Comparison of ENCODE assay signal across 8 mouse cellular contexts in genomic region chr11:69331929-69332405, GRCm38 (mm10). TPM values are rescaled to one million over a fixed set of nuclear protein-coding genes. Genes with fewer than 3 reads are reported as not detected.
DNase-seq lines count a peak whose midpoint lies in the region; ATAC-seq lines count a peak whose summit lies in the region.

No protein-coding gene starts in this region.

- peak; percentile 85 for DNase-seq in adrenal gland, postnatal 10 days
- DNase-seq in embryo, embryonic 9.5 days (ENCODE audit: extremely low spot score) = peak; percentile 84
- peak; percentile 45 to 63 for DNase-seq in gastrocnemius, postnatal 36 days
- DNase-seq in left cerebral cortex, postnatal 14 days (ENCODE audit: low spot score in 2 of 2) = peak; percentile 83 to 89
- peak; percentile 77 to 80 for DNase-seq in right cerebral cortex, adult 2 months (ENCODE audit: low spot score in 2 of 2)
- DNase-seq in urinary bladder, postnatal 10 days (ENCODE audit: low spot score) = peak; percentile 33

- H3K9me3 ChIP-seq in intestine, embryonic 15.5 days = no peaks in the 10 kb centered on the region
- no peaks in the 10 kb centered on the region; the same call in 1 of the 2 replicates for H3K9me3 ChIP-seq in megakaryocyte, embryonic 14.5 days

- H3K27ac ChIP-seq in intestine, embryonic 15.5 days = peak overlapping the region; percentile 51

- ATAC-seq in intestine, embryonic 15.5 days = peak; percentile 67

- H3K4me2 ChIP-seq in intestine, embryonic 15.5 days (replicated peaks) = peak overlapping the region; percentile 83

- peaks cover 22% of the 10 kb centered on the region for H3K4me1 ChIP-seq in intestine, embryonic 15.5 days (replicated peaks)
- peaks cover 59% of the 10 kb centered on the region for H3K4me1 ChIP-seq in megakaryocyte, embryonic 14.5 days

- WGBS in intestine, embryonic 15.5 days = 1% methylated on average over 24 of the region's 24 CpGs

- no peaks in the 10 kb centered on the region for H3K36me3 ChIP-seq in intestine, embryonic 15.5 days
- H3K36me3 ChIP-seq in megakaryocyte, embryonic 14.5 days (replicated peaks; ENCODE audit: low read length) = no peaks in the 10 kb centered on the region

- intact Hi-C loops in gastrocnemius, postnatal 36 days (cut with DNase I) = no loop called here
- intact Hi-C loops in left cerebral cortex, postnatal 14 days (cut with DNase I) = no loop called here

- peak overlapping the region; percentile 54 for H3K9ac ChIP-seq in intestine, embryonic 15.5 days

- H3K4me3 ChIP-seq in intestine, embryonic 15.5 days (replicated peaks) = peak overlapping the region; percentile 57
- H3K4me3 ChIP-seq in megakaryocyte, embryonic 14.5 days (replicated peaks) = peak overlapping the region; percentile 90

- H3K27me3 ChIP-seq in intestine, embryonic 15.5 days (replicated peaks) = peaks cover 5% of the 10 kb centered on the region; the same call in 1 of the 2 replicates
- H3K27me3 ChIP-seq in megakaryocyte, embryonic 14.5 days (replicated peaks) = peaks cover 90% of the 10 kb centered on the region

RNA-seq across cellular contexts. Expression of gene Kcnab3, which starts 5.9 kb away (rescaled TPM):
- 1 to 10 TPM; 5.1 to 7.9 TPM for total RNA-seq in adrenal gland, postnatal 10 days (2021)
- under 1 TPM in 1 of 2 experiments, not detected in 1; 0.10 TPM for total RNA-seq in gastrocnemius, postnatal 36 days (2021)
- 2.2 and 2.3 TPM in 2 replicates for polyA plus RNA-seq in intestine, embryonic 15.5 days (2015; fragmentation: Nextera tagmentation; extraction: Ambion mirVana)
- 10 to 100 TPM; 30.8 to 36.9 TPM for total RNA-seq in left cerebral cortex, postnatal 14 days (2021)
- not detected in 2 replicates for polyA plus RNA-seq in megakaryocyte, embryonic 14.5 days (2012; ENCODE audit: insufficient read depth, low replicate concordance)

RNA-seq across cellular contexts. Expression of gene Trappc1, which starts 8.2 kb away (rescaled TPM):
- 10 to 100 TPM; 75.1 to 78.6 TPM for total RNA-seq in adrenal gland, postnatal 10 days (2021)
- total RNA-seq in gastrocnemius, postnatal 36 days (2021) = 10 to 100 TPM; 40.1 to 41.8 TPM
- polyA plus RNA-seq in intestine, embryonic 15.5 days (2015; fragmentation: Nextera tagmentation; extraction: Ambion mirVana) = 135 and 147 TPM in 2 replicates
- 10 to 100 TPM; 60.1 to 67.7 TPM for total RNA-seq in left cerebral cortex, postnatal 14 days (2021)
- polyA plus RNA-seq in megakaryocyte, embryonic 14.5 days (2012; ENCODE audit: insufficient read depth, low replicate concordance) = 11.6 TPM in 1 of 2 replicates, not detected in the other

RNA-seq across cellular contexts. Expression of gene Rnf227, which starts 8.3 kb away (rescaled TPM):
- 1 to 10 TPM; 4.2 to 7.2 TPM for total RNA-seq in adrenal gland, postnatal 10 days (2021)
- under 1 TPM; 0.12 to 0.26 TPM for total RNA-seq in gastrocnemius, postnatal 36 days (2021)
- polyA plus RNA-seq in intestine, embryonic 15.5 days (2015; fragmentation: Nextera tagmentation; extraction: Ambion mirVana) = 10.8 and 10.9 TPM in 2 replicates
- 100 to 1,000 TPM in 1 of 2 experiments, 10 to 100 TPM in 1; 95.7 to 101 TPM for total RNA-seq in left cerebral cortex, postnatal 14 days (2021)
- polyA plus RNA-seq in megakaryocyte, embryonic 14.5 days (2012; ENCODE audit: insufficient read depth, low replicate concordance) = not detected in 2 replicates

RNA-seq across cellular contexts. Expression of gene Cntrob, which starts 8.4 kb away (rescaled TPM):
- total RNA-seq in adrenal gland, postnatal 10 days (2021) = 10 to 100 TPM in 1 of 2 experiments, 1 to 10 TPM in 1; 7.8 to 12.6 TPM
- 1 to 10 TPM; 1.4 TPM for total RNA-seq in gastrocnemius, postnatal 36 days (2021)
- 18.5 and 19.6 TPM in 2 replicates for polyA plus RNA-seq in intestine, embryonic 15.5 days (2015; fragmentation: Nextera tagmentation; extraction: Ambion mirVana)
- 10 to 100 TPM; 13.4 to 16.1 TPM for total RNA-seq in left cerebral cortex, postnatal 14 days (2021)
- polyA plus RNA-seq in megakaryocyte, embryonic 14.5 days (2012; ENCODE audit: insufficient read depth, low replicate concordance) = 1.7 and 9.3 TPM in 2 replicates

RNA-seq across cellular contexts. Expression of gene Chd3, which starts 37.2 kb away (rescaled TPM):
- 100 to 1,000 TPM in 1 of 2 experiments, 10 to 100 TPM in 1; 93.8 to 128 TPM for total RNA-seq in adrenal gland, postnatal 10 days (2021)
- total RNA-seq in gastrocnemius, postnatal 36 days (2021) = 10 to 100 TPM in 1 of 2 experiments, 1 to 10 TPM in 1; 7.6 to 11.2 TPM
- 39.9 and 44.1 TPM in 2 replicates for polyA plus RNA-seq in intestine, embryonic 15.5 days (2015; fragmentation: Nextera tagmentation; extraction: Ambion mirVana)
- 100 to 1,000 TPM; 531 to 563 TPM for total RNA-seq in left cerebral cortex, postnatal 14 days (2021)
- 14.5 and 29.7 TPM in 2 replicates for polyA plus RNA-seq in megakaryocyte, embryonic 14.5 days (2012; ENCODE audit: insufficient read depth, low replicate concordance)

Comparison
In these comparisons a context has a peak if more than half of its experiments do, and no peak if none do; other contexts are left out.
1. Peak in every context shown above with its lines: DNase-seq, ATAC-seq, H3K4me3 ChIP-seq and H3K27ac ChIP-seq.
2. DNase-seq: peak in every context shown above with its lines; median percentile 86 in left cerebral cortex, postnatal 14 days; 85 in adrenal gland, postnatal 10 days; 84 in embryo, embryonic 9.5 days; 78 in right cerebral cortex, adult 2 months; 54 in gastrocnemius, postnatal 36 days; 33 in urinary bladder, postnatal 10 days.
3. RNA of gene Kcnab3, which starts 5.9 kb away (total RNA-seq): 30.8 to 36.9 TPM in left cerebral cortex, postnatal 14 days and 5.1 to 7.9 TPM in adrenal gland, postnatal 10 days; 0.10 TPM in gastrocnemius, postnatal 36 days; every median in the first group is over 4 times any median in the second.
4. RNA of gene Rnf227, which starts 8.3 kb away (total RNA-seq): 95.7 to 101 TPM in left cerebral cortex, postnatal 14 days; 4.2 to 7.2 TPM in adrenal gland, postnatal 10 days and 0.12 to 0.26 TPM in gastrocnemius, postnatal 36 days; every median in the first group is over 10 times any median in the second.